Mouse (Mus musculus): ENCODE measurements at regions not wholly inside any gene's neighbourhood (a gene's known extent, or its start where the extent isn't known, plus 50 kb on each side); places are given as distances from the start of the nearest gene placed in this dataset.

- DNase-seq (ENCODE audit: low read depth, low spot score) = no peak
Measured at GRCm38 (mm10) chr9:41327561-41327960, 166.1 kb upstream of the Ubash3b start.

GRCm38 (mm10) chr9:41326772-41327560 lies 165.5 kb upstream of the Ubash3b start:
- peak; percentile 54 for DNase-seq (ENCODE audit: low read depth, low spot score)

GRCm38 (mm10) chr9:41321521-41321920 lies 160.0 kb upstream of the Ubash3b start:
- DNase-seq (ENCODE audit: low read depth, low spot score) = no peak

- DNase-seq (ENCODE audit: low read depth, low spot score) = no peak
Measured at GRCm38 (mm10) chr9:41319066-41319465, 157.6 kb upstream of the Ubash3b start.

GRCm38 (mm10) chr9:41306229-41306628 lies 144.7 kb upstream of the Ubash3b start:
- no peak for DNase-seq (ENCODE audit: low read depth, low spot score)

- no peak for DNase-seq (ENCODE audit: low read depth, low spot score)
Measured at GRCm38 (mm10) chr9:41303494-41303828, 142.0 kb upstream of the Ubash3b start.

- peak; percentile 37 for DNase-seq (ENCODE audit: low read depth, low spot score)
Measured at GRCm38 (mm10) chr9:41302809-41303493, 141.5 kb upstream of the Ubash3b start.

- no peak for DNase-seq (ENCODE audit: low read depth, low spot score)
Measured at GRCm38 (mm10) chr9:41286145-41286468, 124.6 kb upstream of the Ubash3b start.

GRCm38 (mm10) chr9:41285266-41286144 lies 124.0 kb upstream of the Ubash3b start:
- DNase-seq (ENCODE audit: low read depth, low spot score) = no peak

GRCm38 (mm10) chr9:41277726-41278125 lies 116.2 kb upstream of the Ubash3b start:
- no peak for DNase-seq (ENCODE audit: low read depth, low spot score)

GRCm38 (mm10) chr9:41273839-41274271 lies 112.4 kb upstream of the Ubash3b start:
- DNase-seq (ENCODE audit: low read depth, low spot score) = no peak

GRCm38 (mm10) chr9:41273171-41273781 lies 111.8 kb upstream of the Ubash3b start:
- peak; percentile 78 for DNase-seq (ENCODE audit: low read depth, low spot score)

GRCm38 (mm10) chr9:41272596-41272995 lies 111.1 kb upstream of the Ubash3b start:
- no peak for DNase-seq (ENCODE audit: low read depth, low spot score)

GRCm38 (mm10) chr9:41268112-41268511 lies 106.6 kb upstream of the Ubash3b start:
- no peak for DNase-seq (ENCODE audit: low read depth, low spot score)

GRCm38 (mm10) chr9:41264485-41264884 lies 103.0 kb upstream of the Ubash3b start:
- no peak for DNase-seq (ENCODE audit: low read depth, low spot score)

- DNase-seq (ENCODE audit: low read depth, low spot score) = no peak
Measured at GRCm38 (mm10) chr9:41257244-41257643, 95.7 kb upstream of the Ubash3b start.

GRCm38 (mm10) chr9:41242372-41242771 lies 80.9 kb upstream of the Ubash3b start:
- DNase-seq (ENCODE audit: low read depth, low spot score) = no peak

- DNase-seq (ENCODE audit: low read depth, low spot score) = no peak
Measured at GRCm38 (mm10) chr9:41239097-41239451, 77.6 kb upstream of the Ubash3b start.

GRCm38 (mm10) chr9:41238395-41239096 lies 77.0 kb upstream of the Ubash3b start:
- DNase-seq (ENCODE audit: low read depth, low spot score) = no peak

GRCm38 (mm10) chr9:41237265-41237664 lies 75.8 kb upstream of the Ubash3b start:
- DNase-seq (ENCODE audit: low read depth, low spot score) = no peak

- DNase-seq (ENCODE audit: low read depth, low spot score) = no peak
Measured at GRCm38 (mm10) chr9:41229225-41229582, 67.7 kb upstream of the Ubash3b start.
